Mouse (Mus musculus) forelimb bud, embryonic 11.5 days (tissue): ENCODE data around the gene Gm13090.

Source experiments
- DNase-seq: peaks from one replicate; pipeline ENCODE4 v3.0.0-alpha.2; 2012; ENCODE audit warnings: low read depth, low spot score

Gene Gm13090

DNA sequence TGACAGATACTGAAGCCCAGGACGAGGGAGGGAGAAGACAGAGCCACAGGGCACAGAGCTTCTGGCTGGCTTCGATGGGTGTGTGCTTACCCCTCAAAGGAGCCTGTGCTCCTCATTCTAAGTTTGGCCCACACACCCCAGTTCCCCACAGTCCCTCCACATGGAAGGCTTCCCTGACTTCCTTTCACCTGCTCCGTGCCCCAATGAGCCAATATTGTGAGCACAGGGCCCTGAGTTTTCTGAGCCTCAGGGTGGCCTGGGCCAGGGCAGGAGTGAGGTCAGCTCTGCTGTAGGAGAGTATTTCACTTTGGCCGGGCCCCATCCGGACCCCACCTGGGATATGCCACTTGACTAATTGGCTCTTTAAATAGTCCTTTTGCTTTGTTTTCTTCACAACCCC is 48.3 kb downstream of the Gm13090 start:
- DNase-seq, result no peak

DNA sequence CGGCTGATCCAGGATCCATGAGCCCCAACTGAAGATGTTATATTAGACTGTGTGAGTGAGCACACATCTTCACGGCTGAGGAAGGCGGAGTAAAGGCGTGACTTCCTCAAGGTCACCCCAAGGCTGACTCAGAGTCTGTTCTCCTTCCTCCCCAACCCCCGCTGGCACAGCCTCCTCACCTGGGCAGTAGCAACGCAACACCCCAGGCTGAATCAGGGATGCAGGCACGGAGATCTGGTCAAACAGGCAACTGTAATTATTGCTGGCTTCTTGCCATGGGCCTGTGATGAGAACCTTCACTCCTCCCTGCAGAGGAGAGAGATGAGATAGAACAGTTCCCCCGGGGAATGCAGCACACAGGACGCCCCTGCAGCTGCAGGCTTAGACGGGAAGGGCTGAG is 48.8 kb downstream of the Gm13090 start:
- DNase-seq, result no peak

DNA sequence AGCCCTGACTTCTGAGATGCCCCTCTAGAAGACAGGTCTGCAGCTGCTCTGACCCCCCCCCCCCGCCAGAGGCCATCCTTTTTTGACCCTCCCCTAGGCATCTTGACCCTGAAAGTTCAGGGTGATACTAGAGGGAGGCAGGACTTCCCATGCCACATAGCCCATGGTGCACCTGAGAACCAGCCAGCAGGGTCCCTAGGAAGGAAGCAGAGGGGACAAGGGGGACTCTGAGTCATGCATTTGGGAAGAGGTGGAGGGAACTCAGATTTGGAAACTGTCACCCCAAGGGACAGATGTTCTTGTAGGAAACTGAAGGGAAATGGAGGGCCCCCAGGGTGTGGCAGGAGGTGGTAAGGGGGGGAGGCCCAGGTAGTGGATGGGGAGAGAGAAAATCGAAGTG is 49.2 kb downstream of the Gm13090 start:
- DNase-seq, result no peak

DNA sequence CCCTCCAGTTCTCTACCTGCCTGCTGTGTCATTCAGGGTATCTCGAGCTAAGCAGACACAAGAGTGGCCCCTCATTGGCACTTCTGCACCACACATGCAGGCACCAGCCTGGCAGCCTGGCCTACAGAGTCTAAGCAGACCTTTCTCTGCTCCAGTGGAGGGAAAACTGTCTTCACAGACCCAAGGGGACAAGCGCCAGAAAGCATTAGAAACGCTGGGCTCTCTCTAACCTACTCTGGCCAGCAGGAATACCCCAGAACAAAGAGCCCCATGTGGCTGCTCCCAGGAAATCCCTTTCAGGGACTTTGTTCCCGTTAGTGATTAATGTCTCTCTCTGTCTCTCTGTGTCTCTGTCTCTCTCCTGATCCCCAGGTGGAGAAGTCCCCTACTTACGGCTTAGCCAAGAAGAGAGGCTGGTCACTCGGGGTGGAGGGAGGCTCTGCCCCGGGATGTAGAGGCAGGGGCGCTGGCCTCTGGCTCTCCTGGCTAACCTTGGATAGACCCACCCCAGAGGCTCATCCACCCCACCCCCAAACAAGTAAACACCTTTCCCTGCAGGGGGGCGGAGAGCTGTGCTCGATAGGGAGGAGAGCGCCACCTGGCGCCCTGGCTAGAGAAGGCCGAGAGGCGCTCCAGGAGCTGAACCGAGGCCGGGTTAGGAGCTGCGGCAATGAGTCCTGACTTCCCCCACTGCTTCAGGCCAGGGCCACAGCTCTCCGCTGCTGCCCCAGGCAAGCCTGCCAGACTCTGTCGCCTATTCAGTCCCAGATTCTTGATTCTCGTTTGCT is 49.9 kb downstream of the Gm13090 start:
- DNase-seq, result peak; percentile 84

DNA sequence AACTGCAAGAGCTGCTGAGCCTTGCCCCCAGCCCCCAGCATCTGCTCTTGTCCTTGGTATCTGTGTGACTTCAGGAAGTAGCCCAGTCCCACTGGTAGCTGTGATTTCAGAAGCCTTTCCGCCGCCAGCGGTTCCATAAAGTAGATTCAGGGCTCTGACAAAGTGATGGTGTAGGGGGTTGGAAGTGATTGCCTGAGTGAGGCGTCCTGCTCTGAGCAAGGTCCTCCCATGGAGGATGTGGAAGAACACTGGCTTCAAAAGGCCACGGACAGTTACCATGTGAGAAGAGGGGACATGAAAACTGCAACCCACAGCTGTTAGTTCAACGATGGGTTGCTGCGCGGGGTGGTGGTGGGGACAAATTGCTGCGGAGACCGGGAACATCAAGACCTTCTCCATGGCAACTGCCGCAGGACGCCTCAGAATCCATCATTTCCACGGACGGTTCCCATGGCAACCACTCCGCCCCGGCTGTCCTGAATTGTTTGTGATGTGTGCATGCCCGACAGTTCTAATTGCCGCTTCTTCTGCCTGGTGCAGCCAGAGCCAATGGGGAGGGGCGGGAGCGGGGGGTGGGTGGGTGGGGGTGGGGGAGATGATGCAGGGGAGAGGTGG is 51.1 kb downstream of the Gm13090 start:
- DNase-seq, result peak; percentile 80
